In the genomic region with DNA sequence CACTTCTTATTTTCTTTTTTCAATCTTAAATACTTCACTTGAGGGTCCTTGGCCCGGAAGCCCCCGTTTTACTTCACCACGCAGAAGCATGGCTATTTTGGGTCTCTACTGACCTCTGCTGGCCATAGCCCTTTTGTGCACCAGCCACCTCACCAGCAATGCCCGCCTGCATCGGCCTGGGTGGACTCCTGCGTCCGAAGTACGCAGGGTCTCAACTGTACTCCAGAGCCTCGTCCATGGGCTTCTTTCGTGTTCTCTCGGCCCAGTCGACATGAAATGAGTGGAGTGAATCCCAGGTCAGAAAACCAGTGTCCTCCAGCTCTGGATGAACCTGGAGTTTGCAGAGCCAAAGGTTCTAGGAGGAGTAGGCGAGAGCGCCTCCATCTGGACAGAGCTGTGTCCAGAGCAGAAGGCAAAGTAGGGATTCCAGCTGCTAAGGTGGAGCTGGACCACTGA, we compare ENCODE assay signal across 8 mouse cellular contexts. TPM values are rescaled to one million over a fixed set of nuclear protein-coding genes. Genes with fewer than 3 reads are reported as not detected.
DNase-seq lines count a peak whose midpoint lies in the region; ATAC-seq and TF ChIP-seq lines count a peak whose summit lies in the region.

No protein-coding gene starts in this region.

- peak overlapping the region; percentile 7 for H3K4me3 ChIP-seq in cortical plate, adult 2 months (ENCODE audit: insufficient read depth, low read length)
- H3K4me3 ChIP-seq in left cerebral cortex, adult 2 months: peak overlapping the region; percentile 32

- H3K27ac ChIP-seq in cortical plate, adult 2 months (ENCODE audit: insufficient read depth, low read length): no peak overlapping the region
- no peak overlapping the region for H3K27ac ChIP-seq in left cerebral cortex, adult 2 months

- DNase-seq in gastrocnemius, postnatal 10 days: peak; percentile 71
- DNase-seq in hindlimb bud, embryonic 11.5 days (ENCODE audit: extremely low spot score, low read depth, low spot score): peak; percentile 47
- peak; percentile 69 to 85 for DNase-seq in left cerebral cortex, adult 2 months (ENCODE audit: extremely low spot score in 1 of 2, low spot score in 2 of 2)
- DNase-seq in right cerebral cortex, adult 18-20 months: peak; percentile 70
- DNase-seq in urinary bladder, postnatal 36 days (ENCODE audit: low spot score in 2 of 2): peak; percentile 64 to 67

- no peak for TF ChIP-seq POLR2A in cortical plate, adult 2 months (IDR thresholded peaks at IDR 0.05; ENCODE audit: extremely low read depth, insufficient read depth, low read length)

- peak; percentile 76 for TF ChIP-seq CTCF in cortical plate, adult 2 months (IDR thresholded peaks at IDR 0.05; ENCODE audit: extremely low read depth, insufficient read depth, low read length)
- TF ChIP-seq CTCF in left cerebral cortex, adult 2 months (IDR thresholded peaks at IDR 0.05): peak; percentile 73

- peak; percentile 75 for ATAC-seq in activated CD4-positive, CD25-positive, alpha-beta regulatory T cell, adult 4 months
- peak; percentile 88 for ATAC-seq in megakaryocyte, adult 5-6 weeks (ENCODE audit: poor library complexity, severe bottlenecking)

- H3K4me1 ChIP-seq in cortical plate, adult 2 months (ENCODE audit: control insufficient read depth, insufficient read depth, low read length): no peaks in the 10 kb centered on the region

- intact Hi-C loops in left cerebral cortex, adult 2 months (cut with DNase I): loop anchor here (1.0 to 5.0 kb wide), 3 partner anchors 44 to 149 kb away; no protein-coding TSS in a partner anchor

RNA-seq across cellular contexts. Expression of gene Acsbg1, which starts 14.9 kb away (rescaled TPM):
- 10 to 100 TPM; 52.6 to 55.5 TPM for polyA plus RNA-seq in activated CD4-positive, CD25-positive, alpha-beta regulatory T cell, adult 4 months (2017; shearing (Covaris generic))
- polyA plus RNA-seq in cortical plate, adult 2 months (2012; rRNA removed): 188 and 193 TPM in 2 replicates
- total RNA-seq in gastrocnemius, postnatal 10 days (2021): under 1 TPM; 0.93 to 0.96 TPM
- 100 to 1,000 TPM; 114 to 132 TPM for total RNA-seq in left cerebral cortex, adult 2 months (2021)
- 0.25 and 0.75 TPM in 2 replicates for total RNA-seq in megakaryocyte, adult 5-6 weeks (2015)
- 0.20 and 0.40 TPM in 2 replicates for total RNA-seq in megakaryocyte, adult 5-6 weeks (2017)

RNA-seq across cellular contexts. Expression of gene Dnaja4, which starts 22.1 kb away (rescaled TPM):
- polyA plus RNA-seq in activated CD4-positive, CD25-positive, alpha-beta regulatory T cell, adult 4 months (2017; shearing (Covaris generic)): 1 to 10 TPM; 3.3 to 3.9 TPM
- 41.3 and 44.3 TPM in 2 replicates for polyA plus RNA-seq in cortical plate, adult 2 months (2012; rRNA removed)
- total RNA-seq in gastrocnemius, postnatal 10 days (2021): 10 to 100 TPM; 42.3 to 48.3 TPM
- total RNA-seq in left cerebral cortex, adult 2 months (2021): 10 to 100 TPM; 40.3 to 44.1 TPM
- 0.84 and 1.6 TPM in 2 replicates for total RNA-seq in megakaryocyte, adult 5-6 weeks (2015)
- 0.62 and 3.7 TPM in 2 replicates for total RNA-seq in megakaryocyte, adult 5-6 weeks (2017)

RNA-seq across cellular contexts. Expression of gene Wdr61, which starts 57.8 kb away (rescaled TPM):
- polyA plus RNA-seq in activated CD4-positive, CD25-positive, alpha-beta regulatory T cell, adult 4 months (2017; shearing (Covaris generic)): 100 to 1,000 TPM; 123 to 134 TPM
- 61.2 and 62.6 TPM in 2 replicates for polyA plus RNA-seq in cortical plate, adult 2 months (2012; rRNA removed)
- total RNA-seq in gastrocnemius, postnatal 10 days (2021): 10 to 100 TPM; 27.6 to 32.0 TPM
- 10 to 100 TPM; 49.7 to 62.1 TPM for total RNA-seq in left cerebral cortex, adult 2 months (2021)
- 58.3 and 68.3 TPM in 2 replicates for total RNA-seq in megakaryocyte, adult 5-6 weeks (2015)
- total RNA-seq in megakaryocyte, adult 5-6 weeks (2017): 38.9 and 43.2 TPM in 2 replicates

Comparison
In these comparisons a context has a peak if more than half of its experiments do, and no peak if none do; other contexts are left out.
1. RNA of gene Acsbg1, which starts 14.9 kb away (total RNA-seq): 114 to 132 TPM in left cerebral cortex, adult 2 months; 0.93 to 0.96 TPM in gastrocnemius, postnatal 10 days and 0.20 to 0.75 TPM in megakaryocyte, adult 5-6 weeks; every median in the first group is over 10 times any median in the second.
2. RNA of gene Dnaja4, which starts 22.1 kb away (total RNA-seq): 42.3 to 48.3 TPM in gastrocnemius, postnatal 10 days and 40.3 to 44.1 TPM in left cerebral cortex, adult 2 months; 0.62 to 3.7 TPM in megakaryocyte, adult 5-6 weeks; every median in the first group is over 4 times any median in the second.
3. Peak in every context shown above with its lines, with median percentiles within 50 percentile points of each other: DNase-seq.